Mouse (Mus musculus): Measurements from ENCODE around the gene Gle1. TPM values are rescaled to one million over a fixed set of nuclear protein-coding genes. Genes with fewer than 3 reads are reported as not detected.

Gene Gle1
- polyA plus RNA-seq, 1 experiment, result 49.4 TPM

GRCm38 (mm10) chr2:29948896-29949295, 13.7 kb downstream of the Gle1 start:
- Histone ChIP-seq H3K4me1 (ENCODE audit: control insufficient read depth, insufficient read depth, low read length) (no peaks in the 10 kb centered on the region), H3K4me3 (ENCODE audit: insufficient read depth, low read length) (no peak overlapping the region), H3K27ac (ENCODE audit: insufficient read depth, low read length) (no peak overlapping the region)
- TF ChIP-seq CTCF (IDR thresholded peaks at IDR 0.05; ENCODE audit: extremely low read depth, insufficient read depth, low read length), result no peak
- TF ChIP-seq POLR2A (IDR thresholded peaks at IDR 0.05; ENCODE audit: extremely low read depth, insufficient read depth, low read length), result no peak

GRCm38 (mm10) chr2:29961246-29961645, 26.0 kb downstream of the Gle1 start:
- no peak for TF ChIP-seq POLR2A (IDR thresholded peaks at IDR 0.05; ENCODE audit: extremely low read depth, insufficient read depth, low read length)
- no peak for TF ChIP-seq CTCF (IDR thresholded peaks at IDR 0.05; ENCODE audit: extremely low read depth, insufficient read depth, low read length)
- Histone ChIP-seq H3K4me1 (ENCODE audit: control insufficient read depth, insufficient read depth, low read length) (peaks cover 5% of the 10 kb centered on the region; the same call in 1 of the 2 replicates), H3K27ac (ENCODE audit: insufficient read depth, low read length) (no peak overlapping the region), H3K4me3 (ENCODE audit: insufficient read depth, low read length) (no peak overlapping the region)

- Histone ChIP-seq H3K4me1 (ENCODE audit: control insufficient read depth, insufficient read depth, low read length) (peaks cover 11% of the 10 kb centered on the region), H3K27ac (ENCODE audit: insufficient read depth, low read length) (peak overlapping the region; percentile 99), H3K4me3 (ENCODE audit: insufficient read depth, low read length) (peak overlapping the region; percentile 83)
- TF ChIP-seq POLR2A (IDR thresholded peaks at IDR 0.05; ENCODE audit: extremely low read depth, insufficient read depth, low read length), result no peak
- no peak for TF ChIP-seq CTCF (IDR thresholded peaks at IDR 0.05; ENCODE audit: extremely low read depth, insufficient read depth, low read length)
Measured at GRCm38 (mm10) chr2:29964354-29965249, 29.4 kb downstream of the Gle1 start.

GRCm38 (mm10) chr2:29965250-29965843, 30.1 kb downstream of the Gle1 start, which contains the start of gene Sptan1:
Gene Sptan1 (plus strand): TSS chr2:29965560.
- Histone ChIP-seq H3K4me3 (ENCODE audit: insufficient read depth, low read length) (peak within 1 kb of the TSS; percentile 83), H3K27ac (ENCODE audit: insufficient read depth, low read length) (peak within 1 kb of the TSS; percentile 99), H3K4me1 (ENCODE audit: control insufficient read depth, insufficient read depth, low read length) (peaks cover 17% of the 10 kb centered on the region)
- TF ChIP-seq POLR2A (IDR thresholded peaks at IDR 0.05; ENCODE audit: extremely low read depth, insufficient read depth, low read length) (peak; percentile 90), CTCF (IDR thresholded peaks at IDR 0.05; ENCODE audit: extremely low read depth, insufficient read depth, low read length) (no peak)

- H3K4me3 ChIP-seq (ENCODE audit: insufficient read depth, low read length), result peak overlapping the region; percentile 83
- H3K4me1 ChIP-seq (ENCODE audit: control insufficient read depth, insufficient read depth, low read length), result peaks cover 18% of the 10 kb centered on the region
- TF ChIP-seq POLR2A (IDR thresholded peaks at IDR 0.05; ENCODE audit: extremely low read depth, insufficient read depth, low read length) (no peak), CTCF (IDR thresholded peaks at IDR 0.05; ENCODE audit: extremely low read depth, insufficient read depth, low read length) (no peak)
- H3K27ac ChIP-seq (ENCODE audit: insufficient read depth, low read length), result peak overlapping the region; percentile 99
Measured at GRCm38 (mm10) chr2:29965906-29966305, 30.7 kb downstream of the Gle1 start.

GRCm38 (mm10) chr2:29966826-29967225, 31.6 kb downstream of the Gle1 start:
- no peak for TF ChIP-seq CTCF (IDR thresholded peaks at IDR 0.05; ENCODE audit: extremely low read depth, insufficient read depth, low read length)
- no peak for TF ChIP-seq POLR2A (IDR thresholded peaks at IDR 0.05; ENCODE audit: extremely low read depth, insufficient read depth, low read length)
- H3K4me1 ChIP-seq (ENCODE audit: control insufficient read depth, insufficient read depth, low read length), result peaks cover 20% of the 10 kb centered on the region
- H3K4me3 ChIP-seq (ENCODE audit: insufficient read depth, low read length), result peak overlapping the region; percentile 83
- no peak overlapping the region for H3K27ac ChIP-seq (ENCODE audit: insufficient read depth, low read length)

- no peak for TF ChIP-seq CTCF (IDR thresholded peaks at IDR 0.05; ENCODE audit: extremely low read depth, insufficient read depth, low read length)
- TF ChIP-seq POLR2A (IDR thresholded peaks at IDR 0.05; ENCODE audit: extremely low read depth, insufficient read depth, low read length), result no peak
- H3K27ac ChIP-seq (ENCODE audit: insufficient read depth, low read length), result no peak overlapping the region
- H3K4me1 ChIP-seq (ENCODE audit: control insufficient read depth, insufficient read depth, low read length), result peaks cover 22% of the 10 kb centered on the region
- peak overlapping the region; percentile 83 for H3K4me3 ChIP-seq (ENCODE audit: insufficient read depth, low read length)
Measured at GRCm38 (mm10) chr2:29967768-29968167, 32.5 kb downstream of the Gle1 start.

- Histone ChIP-seq H3K27ac (ENCODE audit: insufficient read depth, low read length) (no peak overlapping the region), H3K4me1 (ENCODE audit: control insufficient read depth, insufficient read depth, low read length) (peaks cover 19% of the 10 kb centered on the region), H3K4me3 (ENCODE audit: insufficient read depth, low read length) (peak overlapping the region; percentile 34; the same call in 1 of the 2 replicates)
- no peak for TF ChIP-seq CTCF (IDR thresholded peaks at IDR 0.05; ENCODE audit: extremely low read depth, insufficient read depth, low read length)
- TF ChIP-seq POLR2A (IDR thresholded peaks at IDR 0.05; ENCODE audit: extremely low read depth, insufficient read depth, low read length), result no peak
Measured at GRCm38 (mm10) chr2:29968638-29969037, 33.4 kb downstream of the Gle1 start.

GRCm38 (mm10) chr2:29971838-29972635, 36.8 kb downstream of the Gle1 start:
- H3K4me1 ChIP-seq (ENCODE audit: control insufficient read depth, insufficient read depth, low read length), result peaks cover 19% of the 10 kb centered on the region
- H3K27ac ChIP-seq (ENCODE audit: insufficient read depth, low read length), result peak overlapping the region; percentile 37; the same call in 1 of the 2 replicates
- TF ChIP-seq CTCF (IDR thresholded peaks at IDR 0.05; ENCODE audit: extremely low read depth, insufficient read depth, low read length) (no peak), POLR2A (IDR thresholded peaks at IDR 0.05; ENCODE audit: extremely low read depth, insufficient read depth, low read length) (no peak)
- H3K4me3 ChIP-seq (ENCODE audit: insufficient read depth, low read length), result no peak overlapping the region
